Mouse (Mus musculus) stomach, postnatal 0 days (tissue): ENCODE results near the gene Sema5a. TPM values are rescaled to one million over a fixed set of nuclear protein-coding genes. Genes with fewer than 3 reads are reported as not detected.
A peak's percentile ranks its signal among the peaks of the same experiment; 100 is the strongest.
"Not testable (repeated sequence)": the region's sequence is repeated elsewhere in the genome, so short reads cannot be mapped to it uniquely, and the experiment has no call there.

Experiments
- ATAC-seq: fragments of 200-750 bp; cut with Nextera tagmentation; 2 replicates; pipeline ENCODE4 v1.8.0; 2017; ENCODE audit not compliant: low FRiP score, low TSS enrichment
- DNase-seq: peaks from one replicate; pipeline ENCODE4 v3.0.0-alpha.2; 2016; ENCODE audit warnings: low spot score
- H3K27ac ChIP-seq: fragments of 300-500 bp; sonication (generic); replicated peaks from 2 replicates; pipeline ENCODE4 v1.5.1; 2014; ENCODE audit warnings: mild to moderate bottlenecking, control low read depth
- H3K27me3 ChIP-seq: fragments of 300-500 bp; sonication (generic); 2 replicates; pipeline ENCODE4 v1.6.1; 2014; ENCODE audit warnings: low read length; ENCODE audit not compliant: control insufficient read depth, insufficient read depth
- H3K36me3 ChIP-seq: fragments of 300-500 bp; sonication (generic); 2 replicates; pipeline ENCODE4 v1.6.1; 2014; ENCODE audit warnings: low read length, mixed read lengths; ENCODE audit not compliant: control insufficient read depth, insufficient read depth
- H3K4me1 ChIP-seq: fragments of 300-500 bp; sonication (generic); replicated peaks from 2 replicates; pipeline ENCODE4 v1.6.1; 2014; ENCODE audit warnings: antibody characterized with exemption; ENCODE audit not compliant: control insufficient read depth, insufficient read depth
- H3K4me2 ChIP-seq: fragments of 300-500 bp; sonication (generic); replicated peaks from 2 replicates; pipeline ENCODE4 v1.6.1; 2014; ENCODE audit warnings: low read depth, mild to moderate bottlenecking, control low read depth, moderate library complexity
- H3K4me3 ChIP-seq: fragments of 300-500 bp; sonication (generic); 2 replicates; pipeline ENCODE4 v1.5.1; 2014; ENCODE audit warnings: low read depth, low read length, control low read depth
- H3K9ac ChIP-seq: fragments of 300-500 bp; sonication (generic); 2 replicates; pipeline ENCODE4 v1.6.1; 2014; ENCODE audit warnings: mild to moderate bottlenecking, low read length, control low read depth, mixed read lengths
- H3K9me3 ChIP-seq: fragments of 300-500 bp; sonication (generic); 2 replicates; pipeline ENCODE4 v1.6.1; 2016; ENCODE audit warnings: low read length; ENCODE audit not compliant: control insufficient read depth
- CTCF ChIP-seq: IDR thresholded peaks from 2 replicates; pipeline ENCODE4 v1.5.1; 2016; ENCODE audit warnings: antibody characterized with exemption, low read depth, mild to moderate bottlenecking, moderate library complexity
- EP300 ChIP-seq: optimal IDR thresholded peaks from 2 replicates; pipeline ENCODE3; 2016; ENCODE audit warnings: antibody characterized with exemption
- WGBS: fragments of 180-500 bp; shearing (Covaris S2); extraction: QIAGEN DNeasy Blood & Tissue Kit; methylation state at CpG from one replicate; pipeline ENCODE4 v1.1.7; 2014; 5-methylcytosine and 5-hydroxymethylcytosine counted together
- polyA plus RNA-seq: library from polyadenylated mRNA; unstranded; fragments of >200 nt; fragmentation: Nextera tagmentation; extraction: Ambion mirVana; gene quantifications from 2 replicates; pipeline ENCODE4 v1.2.1, GENCODE M21; 2015

The Sema5a gene
- polyA plus RNA-seq: 5.5 and 6.2 TPM in 2 replicates

DNA sequence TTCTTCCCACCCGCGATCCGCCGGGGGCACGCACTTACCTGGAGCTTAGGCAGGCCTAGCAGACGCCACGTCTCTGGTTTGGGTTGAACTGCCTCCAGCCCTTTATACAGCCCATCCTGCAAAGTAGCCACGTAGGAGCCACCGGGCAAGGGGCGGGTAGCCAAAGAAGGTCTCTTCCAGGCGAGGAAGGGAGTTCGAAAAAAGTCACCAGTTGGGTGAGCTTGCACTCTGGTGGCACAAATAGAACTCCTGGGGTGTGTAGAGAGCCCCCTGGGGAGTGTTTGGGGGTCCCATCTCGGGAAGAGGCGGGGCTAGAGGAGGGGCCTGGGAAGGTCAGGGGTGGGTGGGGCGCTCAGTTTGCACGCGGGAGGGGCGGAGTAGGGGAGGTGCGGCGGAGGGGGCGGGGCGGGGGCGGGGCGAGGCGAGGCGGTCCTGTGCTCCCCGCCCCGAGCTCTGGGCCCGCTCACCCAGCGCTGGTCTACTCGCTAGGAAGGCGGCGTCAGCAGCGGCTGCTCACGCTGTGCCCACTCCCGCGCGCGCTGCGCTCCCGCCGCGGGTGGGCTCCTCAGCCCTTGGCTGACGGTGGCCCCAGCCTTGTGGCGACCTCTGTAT, at the start of gene Sema5a:
TSS of gene Sema5a (plus strand) at position 467 of the 612 bp plus-strand sequence.
- Histone ChIP-seq H3K4me2 (peak within 1 kb of the TSS; percentile 68), H3K27me3 (no peaks in the 10 kb centered on the region), H3K9me3 (no peaks in the 10 kb centered on the region), H3K4me1 (no peaks in the 10 kb centered on the region), H3K4me3 (peak within 1 kb of the TSS; percentile 62), H3K9ac (peak within 1 kb of the TSS; percentile 74), H3K27ac (peak within 1 kb of the TSS; percentile 79), H3K36me3 (0 out of 2 replicates have a peak, but pooled peaks cover 4% of the 10 kb centered on the region)
- no peak for TF ChIP-seq CTCF
- TF ChIP-seq EP300: no peak
- under 1% methylated on average over 37 of the region's 45 CpGs for WGBS
- ATAC-seq (peak; percentile 96), DNase-seq (peak; percentile 90)

DNA sequence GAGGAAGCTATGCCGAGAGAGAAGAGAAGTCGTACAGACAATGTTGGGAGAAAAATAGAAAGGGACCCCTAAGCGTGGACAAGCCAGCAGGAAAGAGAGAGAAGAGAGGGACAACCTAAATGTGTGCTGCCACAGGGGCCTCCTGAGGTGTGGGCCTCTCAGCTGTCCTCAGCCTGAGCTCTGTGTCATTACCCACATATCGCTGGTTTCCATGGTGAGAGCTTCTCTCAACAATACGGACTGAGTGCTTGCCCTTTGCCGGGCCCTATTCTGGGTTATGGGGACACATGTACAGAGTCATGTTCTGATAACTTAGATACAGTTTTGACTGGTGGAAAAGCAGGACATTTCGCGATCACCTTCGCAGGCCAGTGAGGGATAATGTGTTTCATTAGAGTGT, 46.5 kb upstream of the Sema5a start:
- WGBS: 67% methylated on average over 9 of the region's 9 CpGs
- no peak overlapping the region for H3K27ac ChIP-seq
- H3K9ac ChIP-seq: no peak overlapping the region
- TF ChIP-seq EP300: no peak
- no peak for TF ChIP-seq CTCF
- no peak overlapping the region for H3K4me3 ChIP-seq
- no peaks in the 10 kb centered on the region for H3K36me3 ChIP-seq
- H3K27me3 ChIP-seq: no peaks in the 10 kb centered on the region
- ATAC-seq (no peak), DNase-seq (no peak)
- H3K9me3 ChIP-seq: no peaks in the 10 kb centered on the region
- no peak overlapping the region for H3K4me2 ChIP-seq
- no peaks in the 10 kb centered on the region for H3K4me1 ChIP-seq

DNA sequence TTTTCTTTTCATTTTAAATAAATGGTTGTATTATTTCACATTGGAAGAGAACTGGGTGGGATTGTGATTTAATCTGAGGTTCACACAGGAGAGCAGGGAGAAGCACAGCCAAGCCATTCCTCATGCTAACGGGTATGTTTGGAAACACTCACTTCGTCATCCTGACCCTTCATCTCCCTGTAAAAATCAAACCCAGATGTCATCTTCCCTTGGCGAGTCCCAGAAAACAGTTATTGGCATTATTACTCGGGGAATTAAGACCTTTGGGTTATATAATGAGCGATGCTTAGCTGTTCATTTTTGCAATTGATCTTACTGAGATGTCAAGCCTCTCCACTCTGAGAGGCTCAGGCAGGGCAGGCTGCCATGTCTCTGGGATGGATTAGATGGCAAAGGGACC, 46.0 kb upstream of the Sema5a start:
- no peaks in the 10 kb centered on the region for H3K36me3 ChIP-seq
- no peaks in the 10 kb centered on the region for H3K4me1 ChIP-seq
- no peak overlapping the region for H3K27ac ChIP-seq
- H3K4me3 ChIP-seq: no peak overlapping the region
- H3K4me2 ChIP-seq: no peak overlapping the region
- DNase-seq: no peak
- WGBS: 57% methylated on average over 5 of the region's 5 CpGs
- no peak overlapping the region for H3K9ac ChIP-seq
- no peak for TF ChIP-seq EP300
- TF ChIP-seq CTCF: no peak
- H3K27me3 ChIP-seq: no peaks in the 10 kb centered on the region
- ATAC-seq: no peak
- no peaks in the 10 kb centered on the region for H3K9me3 ChIP-seq

DNA sequence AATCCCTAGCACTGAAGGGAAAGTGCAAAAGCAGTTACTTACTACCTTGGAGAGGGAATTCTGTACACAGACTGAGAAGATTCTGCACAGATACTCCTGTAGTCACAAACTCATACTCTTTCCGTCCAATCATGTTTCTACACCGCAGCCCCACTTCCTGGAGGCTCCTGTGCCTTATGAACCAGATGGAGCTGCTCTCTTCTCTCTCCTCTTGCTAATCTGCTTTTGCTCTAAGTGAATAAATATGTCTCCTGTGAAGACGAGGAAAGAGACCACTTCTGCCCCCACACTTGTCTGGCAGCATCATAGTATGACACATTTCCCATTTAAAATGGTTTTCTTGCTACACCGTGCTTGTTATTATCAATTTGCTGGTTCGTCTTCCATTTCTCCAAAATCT, 41.4 kb upstream of the Sema5a start:
- H3K27ac ChIP-seq: no peak overlapping the region
- no peak for ATAC-seq
- H3K27me3 ChIP-seq: no peaks in the 10 kb centered on the region
- DNase-seq: no peak
- TF ChIP-seq CTCF (no peak), EP300 (no peak)
- 73% methylated on average over 5 of the region's 5 CpGs for WGBS
- no peaks in the 10 kb centered on the region for H3K4me1 ChIP-seq
- H3K9me3 ChIP-seq: no peaks in the 10 kb centered on the region
- no peak overlapping the region for H3K4me3 ChIP-seq
- H3K4me2 ChIP-seq: no peak overlapping the region
- H3K9ac ChIP-seq: no peak overlapping the region
- H3K36me3 ChIP-seq: no peaks in the 10 kb centered on the region

DNA sequence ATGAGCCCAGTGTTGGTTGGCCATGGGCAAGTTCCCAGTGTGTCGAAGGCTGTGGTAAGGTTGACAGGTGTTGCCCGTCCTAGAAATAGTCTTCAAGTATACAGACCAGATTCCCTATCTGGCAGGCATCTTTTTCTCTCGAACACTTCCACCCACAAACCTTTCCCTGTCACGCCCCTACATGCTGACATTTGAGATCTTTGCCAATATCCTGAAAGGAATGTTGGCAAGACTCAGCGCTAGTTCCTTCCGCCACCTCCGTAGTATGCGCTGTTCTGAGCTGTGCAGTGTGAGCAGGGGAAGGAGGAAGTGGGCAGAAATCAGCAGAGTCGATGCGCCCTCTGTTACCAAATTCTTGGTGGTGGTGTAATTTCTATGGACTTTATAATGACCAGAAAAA, 39.7 kb upstream of the Sema5a start:
- TF ChIP-seq EP300 (no peak), CTCF (no peak)
- no peak for ATAC-seq
- no peaks in the 10 kb centered on the region for H3K27me3 ChIP-seq
- H3K9me3 ChIP-seq: no peaks in the 10 kb centered on the region
- H3K9ac ChIP-seq: no peak overlapping the region
- DNase-seq: no peak
- no peaks in the 10 kb centered on the region for H3K36me3 ChIP-seq
- no peak overlapping the region for H3K4me3 ChIP-seq
- no peaks in the 10 kb centered on the region for H3K4me1 ChIP-seq
- WGBS: 84% methylated on average over 10 of the region's 10 CpGs
- no peak overlapping the region for H3K27ac ChIP-seq
- no peak overlapping the region for H3K4me2 ChIP-seq

DNA sequence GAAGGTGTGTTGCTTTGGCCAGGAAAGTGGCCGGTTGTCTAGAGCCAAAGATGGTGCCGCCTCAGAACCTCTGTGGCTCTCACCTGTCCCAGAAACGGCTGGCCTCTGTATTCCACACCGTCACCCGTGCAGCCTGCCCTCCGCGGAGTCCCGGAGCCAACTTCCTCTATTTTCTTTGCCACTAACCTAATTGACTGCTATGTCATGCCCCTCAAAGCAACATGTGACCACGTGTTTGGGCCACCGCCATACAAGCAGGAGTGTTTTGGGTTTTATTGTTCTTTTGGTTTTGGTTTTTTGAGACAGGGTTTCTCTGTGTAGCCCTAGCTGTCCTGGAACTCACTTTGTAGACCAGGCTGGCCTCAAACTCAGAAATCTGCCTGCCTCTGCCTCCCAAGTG, 29.9 kb upstream of the Sema5a start:
- not testable (repeated sequence) for H3K27me3 ChIP-seq, H3K4me2 ChIP-seq, H3K9me3 ChIP-seq, H3K27ac ChIP-seq, H3K36me3 ChIP-seq, H3K4me1 ChIP-seq, DNase-seq, ATAC-seq, H3K4me3 ChIP-seq, H3K9ac ChIP-seq
- 92% methylated on average over 10 of the region's 10 CpGs for WGBS
